Mouse (Mus musculus): Measurements from ENCODE around the gene Alkbh4.

- TF ChIP-seq POLR2A (IDR thresholded peaks at IDR 0.05; ENCODE audit: insufficient read depth, low read depth, low read length) = no peak
- no peak for TF ChIP-seq CTCF (IDR thresholded peaks at IDR 0.05)
These were observed 44.0 kb upstream of the Alkbh4 start for GRCm38 (mm10) chr5:136091927-136092326.

Measured in heart, adult 2 months (tissue).